ENCODE assay signal across 8 mouse cellular contexts in genomic region chr10:53629918-53630250, GRCm38 (mm10). TPM values are rescaled to one million over a fixed set of nuclear protein-coding genes. Genes with fewer than 3 reads are reported as not detected.
DNase-seq lines count a peak whose midpoint lies in the region; ATAC-seq lines count a peak whose summit lies in the region.

No protein-coding gene starts in this region.

- peak overlapping the region; percentile 97 for H3K27ac ChIP-seq in forebrain, embryonic 10.5 days
- peak overlapping the region; percentile 96 for H3K27ac ChIP-seq in heart, embryonic 16.5 days (ENCODE audit: low read length)
- H3K27ac ChIP-seq in liver, embryonic 15.5 days (replicated peaks): peak overlapping the region; percentile 93
- peak overlapping the region; percentile 75 for H3K27ac ChIP-seq in neural tube, embryonic 12.5 days

- H3K4me1 ChIP-seq in forebrain, embryonic 10.5 days: peaks cover 16% of the 10 kb centered on the region
- peaks cover 5% of the 10 kb centered on the region; the same call in 1 of the 2 replicates for H3K4me1 ChIP-seq in heart, embryonic 16.5 days (ENCODE audit: control insufficient read depth, insufficient read depth, low read length)
- peaks cover 18% of the 10 kb centered on the region for H3K4me1 ChIP-seq in liver, embryonic 15.5 days (replicated peaks)
- H3K4me1 ChIP-seq in neural tube, embryonic 12.5 days: no peaks in the 10 kb centered on the region

- WGBS in forebrain, embryonic 10.5 days: under 1% methylated on average over 35 of the region's 35 CpGs
- under 1% methylated on average over 35 of the region's 35 CpGs for WGBS in heart, embryonic 16.5 days
- under 1% methylated on average over 34 of the region's 35 CpGs for WGBS in liver, embryonic 15.5 days (ENCODE audit: insufficient replicate concordance)
- 0% methylated on average over 35 of the region's 35 CpGs for WGBS in neural tube, embryonic 12.5 days

- H3K27me3 ChIP-seq in forebrain, embryonic 10.5 days (ENCODE audit: poor library complexity, severe bottlenecking): no peaks in the 10 kb centered on the region
- H3K27me3 ChIP-seq in heart, embryonic 16.5 days (ENCODE audit: control insufficient read depth, insufficient read depth, low read length): no peaks in the 10 kb centered on the region
- no peaks in the 10 kb centered on the region for H3K27me3 ChIP-seq in liver, embryonic 15.5 days
- no peaks in the 10 kb centered on the region for H3K27me3 ChIP-seq in neural tube, embryonic 12.5 days (replicated peaks)

- peak; percentile 95 for ATAC-seq in heart, embryonic 16.5 days (replicated peaks; ENCODE audit: extremely low read depth, insufficient read depth, low FRiP score)
- peak; percentile 94 for ATAC-seq in liver, embryonic 15.5 days (ENCODE audit: insufficient read depth)
- peak; percentile 97 for ATAC-seq in neural tube, embryonic 12.5 days (ENCODE audit: low FRiP score, low read depth)

- DNase-seq in CD8-positive naive resting alpha-beta T cell, adult 2 months (ENCODE audit: low read depth in 2 of 2, low spot score in 2 of 2): peak; percentile 87 to 89
- peak; percentile 90 for DNase-seq in c-Kit-positive CD71-negative TER-119-negative erythroid progenitor cells, embryonic 14.5 days (ENCODE audit: low read depth)
- DNase-seq in forebrain, embryonic 10.5 days (ENCODE audit: extremely low spot score, low spot score): peak; percentile 99
- DNase-seq in kidney, postnatal 36 days: peak; percentile 99
- peak; percentile 99 for DNase-seq in telencephalon, adult 2 months (ENCODE audit: low read depth, low spot score)

- H3K36me3 ChIP-seq in forebrain, embryonic 10.5 days (replicated peaks): peaks cover 8% of the 10 kb centered on the region
- peaks cover under 1% of the 10 kb centered on the region; the same call in 1 of the 2 replicates for H3K36me3 ChIP-seq in heart, embryonic 16.5 days (ENCODE audit: control insufficient read depth, insufficient read depth)
- H3K36me3 ChIP-seq in liver, embryonic 15.5 days (replicated peaks): peaks cover 13% of the 10 kb centered on the region
- no peaks in the 10 kb centered on the region for H3K36me3 ChIP-seq in neural tube, embryonic 12.5 days

- no peaks in the 10 kb centered on the region for H3K9me3 ChIP-seq in forebrain, embryonic 10.5 days
- H3K9me3 ChIP-seq in heart, embryonic 16.5 days (replicated peaks; ENCODE audit: control insufficient read depth, low read length): no peaks in the 10 kb centered on the region
- H3K9me3 ChIP-seq in liver, embryonic 15.5 days (replicated peaks): no peaks in the 10 kb centered on the region
- no peaks in the 10 kb centered on the region for H3K9me3 ChIP-seq in neural tube, embryonic 12.5 days

- H3K4me3 ChIP-seq in forebrain, embryonic 10.5 days: peak overlapping the region; percentile 76
- peak overlapping the region; percentile 94 for H3K4me3 ChIP-seq in heart, embryonic 16.5 days (ENCODE audit: low read length)
- H3K4me3 ChIP-seq in liver, embryonic 15.5 days (replicated peaks): peak overlapping the region; percentile 96
- H3K4me3 ChIP-seq in neural tube, embryonic 12.5 days: peak overlapping the region; percentile 76

- H3K4me2 ChIP-seq in heart, embryonic 16.5 days (ENCODE audit: low read depth, low read length): peak overlapping the region; percentile 78
- H3K4me2 ChIP-seq in liver, embryonic 15.5 days: peak overlapping the region; percentile 78
- peak overlapping the region; percentile 60 for H3K4me2 ChIP-seq in neural tube, embryonic 12.5 days (replicated peaks)

- peak overlapping the region; percentile 89 for H3K9ac ChIP-seq in heart, embryonic 16.5 days (ENCODE audit: low read length)
- H3K9ac ChIP-seq in liver, embryonic 15.5 days: peak overlapping the region; percentile 83
- H3K9ac ChIP-seq in neural tube, embryonic 12.5 days: peak overlapping the region; percentile 74

RNA-seq across cellular contexts. Expression of gene Mcm9, which starts 0.4 kb away (rescaled TPM):
- polyA plus RNA-seq in forebrain, embryonic 10.5 days (2016; fragmentation: Nextera tagmentation; extraction: Ambion mirVana): 11.7 and 13.4 TPM in 2 replicates
- 7.8 and 8.7 TPM in 2 replicates for polyA plus RNA-seq in heart, embryonic 16.5 days (2015; fragmentation: Nextera tagmentation; extraction: Ambion mirVana)
- 3.4 and 4.2 TPM in 2 replicates for polyA plus RNA-seq in liver, embryonic 15.5 days (2015; fragmentation: Nextera tagmentation; extraction: Ambion mirVana)
- 11.9 and 13.4 TPM in 2 replicates for polyA plus RNA-seq in neural tube, embryonic 12.5 days (2016; fragmentation: Nextera tagmentation; extraction: Ambion mirVana)

RNA-seq across cellular contexts. Expression of gene Asf1a, which starts 33.3 kb away (rescaled TPM):
- polyA plus RNA-seq in forebrain, embryonic 10.5 days (2016; fragmentation: Nextera tagmentation; extraction: Ambion mirVana): 169 and 182 TPM in 2 replicates
- polyA plus RNA-seq in heart, embryonic 16.5 days (2015; fragmentation: Nextera tagmentation; extraction: Ambion mirVana): 61.7 and 65.5 TPM in 2 replicates
- 63.2 and 74.6 TPM in 2 replicates for polyA plus RNA-seq in liver, embryonic 15.5 days (2015; fragmentation: Nextera tagmentation; extraction: Ambion mirVana)
- 133 and 135 TPM in 2 replicates for polyA plus RNA-seq in neural tube, embryonic 12.5 days (2016; fragmentation: Nextera tagmentation; extraction: Ambion mirVana)

Comparison
In these comparisons a context has a peak if more than half of its experiments do, and no peak if none do; other contexts are left out.
1. Peak in every context shown above with its lines: DNase-seq, ATAC-seq, H3K4me3 ChIP-seq and H3K27ac ChIP-seq.